Mouse (Mus musculus) heart, embryonic 16.5 days (tissue): Measurements from ENCODE around the gene Gm49405. TPM values are rescaled to one million over a fixed set of nuclear protein-coding genes. Genes with fewer than 3 reads are reported as not detected.

Source experiments
- ATAC-seq: fragments of 200-750 bp; cut with Nextera tagmentation; replicated peaks from 2 replicates; pipeline ENCODE4 v1.8.0; 2017; ENCODE audit warnings: moderate number of reproducible peaks; ENCODE audit not compliant: insufficient read depth, low FRiP score; ENCODE audit errors: extremely low read depth
- H3K27ac ChIP-seq: fragments of 300-500 bp; sonication (generic); 2 replicates; pipeline ENCODE4 v1.5.1; 2014; ENCODE audit warnings: mild to moderate bottlenecking, low read length, control low read depth, moderate library complexity
- H3K27me3 ChIP-seq: fragments of 300-500 bp; sonication (generic); 2 replicates; pipeline ENCODE4 v1.6.1; 2014; ENCODE audit warnings: low read length, mixed read lengths; ENCODE audit not compliant: control insufficient read depth, insufficient read depth
- H3K36me3 ChIP-seq: fragments of 300-500 bp; sonication (generic); 2 replicates; pipeline ENCODE4 v1.6.1; 2014; ENCODE audit not compliant: control insufficient read depth, insufficient read depth
- H3K4me1 ChIP-seq: fragments of 300-500 bp; sonication (generic); 2 replicates; pipeline ENCODE4 v1.6.1; 2014; ENCODE audit warnings: low read length, mixed read lengths; ENCODE audit not compliant: control insufficient read depth, insufficient read depth
- H3K4me2 ChIP-seq: fragments of 300-500 bp; sonication (generic); 2 replicates; pipeline ENCODE4 v1.6.1; 2014; ENCODE audit warnings: low read depth, mild to moderate bottlenecking, control low read depth, low read length
- H3K4me3 ChIP-seq: fragments of 300-500 bp; sonication (generic); 2 replicates; pipeline ENCODE4 v1.5.1; 2014; ENCODE audit warnings: mild to moderate bottlenecking, control low read depth, low read length
- H3K9ac ChIP-seq: fragments of 300-500 bp; sonication (generic); 2 replicates; pipeline ENCODE4 v1.6.1; 2014; ENCODE audit warnings: low read length, control low read depth
- H3K9me3 ChIP-seq: fragments of 300-500 bp; sonication (generic); replicated peaks from 2 replicates; pipeline ENCODE4 v1.6.1; 2016; ENCODE audit warnings: low read length; ENCODE audit not compliant: control insufficient read depth
- WGBS: fragments of 180-500 bp; shearing (Covaris S2); extraction: QIAGEN DNeasy Blood & Tissue Kit; methylation state at CpG from one replicate; pipeline ENCODE4 v1.1.7; 2014; 5-methylcytosine and 5-hydroxymethylcytosine counted together
- polyA plus RNA-seq: library from polyadenylated mRNA; unstranded; fragments of >200 nt; fragmentation: Nextera tagmentation; extraction: Ambion mirVana; gene quantifications from 2 replicates; pipeline ENCODE4 v1.2.1, GENCODE M21; 2015

The Gm49405 gene
- polyA plus RNA-seq, 1 experiment from 2014 or later = 6.2 TPM

- Histone ChIP-seq H3K27ac (no peak within 1 kb of the TSS), H3K4me3 (no peak within 1 kb of the TSS), H3K27me3 (peaks cover 5% of the 10 kb centered on the region; the same call in 1 of the 2 replicates), H3K9me3 (no peaks in the 10 kb centered on the region), H3K4me2 (no peak within 1 kb of the TSS), H3K9ac (no peak within 1 kb of the TSS), H3K36me3 (0 out of 2 replicates have a peak, but pooled peaks cover 4% of the 10 kb centered on the region), H3K4me1 (no peaks in the 10 kb centered on the region)
- ATAC-seq = no peak
- 58% methylated on average over 5 of the region's 5 CpGs for WGBS
These were observed 8.0 kb upstream of the Gm49405 start, which contains the start of gene Tbx10 for GRCm38 (mm10) chr19:3992416-3992815. TSS of gene Tbx10 (plus strand) at chr19:3992752.

- no peak overlapping the region for H3K9ac ChIP-seq
- H3K27me3 ChIP-seq = peaks cover 5% of the 10 kb centered on the region; the same call in 1 of the 2 replicates
- H3K27ac ChIP-seq = no peak overlapping the region
- WGBS = 74% methylated on average over 6 of the region's 6 CpGs
- H3K9me3 ChIP-seq = no peaks in the 10 kb centered on the region
- peaks cover 5% of the 10 kb centered on the region for H3K4me1 ChIP-seq
- no peak for ATAC-seq
- no peak overlapping the region for H3K4me3 ChIP-seq
- no peak overlapping the region for H3K4me2 ChIP-seq
- H3K36me3 ChIP-seq = no peaks in the 10 kb centered on the region
These were observed 5.5 kb upstream of the Gm49405 start for GRCm38 (mm10) chr19:3994932-3995331.

GRCm38 (mm10) chr19:3995505-3995904, 4.9 kb upstream of the Gm49405 start:
- no peak overlapping the region for H3K27ac ChIP-seq

GRCm38 (mm10) chr19:3996106-3996505, 4.3 kb upstream of the Gm49405 start:
- Histone ChIP-seq H3K4me3 (no peak overlapping the region), H3K4me1 (peaks cover 9% of the 10 kb centered on the region), H3K9me3 (no peaks in the 10 kb centered on the region), H3K4me2 (no peak overlapping the region), H3K36me3 (no peaks in the 10 kb centered on the region), H3K9ac (no peak overlapping the region), H3K27me3 (peaks cover 5% of the 10 kb centered on the region; the same call in 1 of the 2 replicates), H3K27ac (no peak overlapping the region)
- ATAC-seq = no peak
- WGBS = 62% methylated on average over 7 of the region's 7 CpGs

More at GRCm38 (mm10) chr19:3995505-3995904, 4.9 kb upstream of the Gm49405 start:
- Histone ChIP-seq H3K4me3 (no peak overlapping the region), H3K9me3 (no peaks in the 10 kb centered on the region), H3K4me2 (no peak overlapping the region), H3K9ac (no peak overlapping the region), H3K4me1 (peaks cover 5% of the 10 kb centered on the region), H3K27me3 (peaks cover 5% of the 10 kb centered on the region; the same call in 1 of the 2 replicates), H3K36me3 (no peaks in the 10 kb centered on the region)
- WGBS = 82% methylated on average over 3 of the region's 3 CpGs
- ATAC-seq = no peak

GRCm38 (mm10) chr19:3996747-3997146, 3.7 kb upstream of the Gm49405 start:
- WGBS = 88% methylated on average over 8 of the region's 8 CpGs
- H3K27ac ChIP-seq = no peak overlapping the region
- H3K9ac ChIP-seq = no peak overlapping the region
- H3K36me3 ChIP-seq = no peaks in the 10 kb centered on the region
- no peak overlapping the region for H3K4me2 ChIP-seq
- no peaks in the 10 kb centered on the region for H3K9me3 ChIP-seq
- H3K4me3 ChIP-seq = no peak overlapping the region
- H3K27me3 ChIP-seq = peaks cover 5% of the 10 kb centered on the region; the same call in 1 of the 2 replicates
- peaks cover 15% of the 10 kb centered on the region for H3K4me1 ChIP-seq
- ATAC-seq = no peak

- H3K9ac ChIP-seq = no peak overlapping the region
These were observed 3.2 kb upstream of the Gm49405 start for GRCm38 (mm10) chr19:3997231-3997630.

GRCm38 (mm10) chr19:3998335-3998734, 2.1 kb upstream of the Gm49405 start:
- Histone ChIP-seq H3K27me3 (no peaks in the 10 kb centered on the region), H3K4me3 (no peak overlapping the region), H3K9ac (no peak overlapping the region), H3K9me3 (no peaks in the 10 kb centered on the region), H3K36me3 (no peaks in the 10 kb centered on the region), H3K4me2 (no peak overlapping the region), H3K27ac (no peak overlapping the region), H3K4me1 (peaks cover 29% of the 10 kb centered on the region)
- ATAC-seq = no peak
- whole genome bisulfite sequencing = 73% methylated on average over 8 of the region's 8 CpGs

More at GRCm38 (mm10) chr19:3997231-3997630, 3.2 kb upstream of the Gm49405 start:
- Histone ChIP-seq H3K4me1 (peaks cover 20% of the 10 kb centered on the region), H3K4me3 (no peak overlapping the region), H3K27me3 (peaks cover 2% of the 10 kb centered on the region; the same call in 1 of the 2 replicates), H3K27ac (no peak overlapping the region), H3K9me3 (no peaks in the 10 kb centered on the region), H3K4me2 (no peak overlapping the region), H3K36me3 (no peaks in the 10 kb centered on the region)
- WGBS = 38% methylated on average over 8 of the region's 8 CpGs
- no peak for ATAC-seq

GRCm38 (mm10) chr19:3999121-3999730, 1.2 kb upstream of the Gm49405 start:
- Histone ChIP-seq H3K9ac (peak overlapping the region; percentile 96), H3K27ac (no peak overlapping the region)

GRCm38 (mm10) chr19:4000949-4001525, 611 bp downstream of the Gm49405 start:
- WGBS = 18% methylated on average over 17 of the region's 17 CpGs
- Histone ChIP-seq H3K36me3 (no peaks in the 10 kb centered on the region), H3K27me3 (no peaks in the 10 kb centered on the region), H3K9ac (peak overlapping the region; percentile 96), H3K9me3 (no peaks in the 10 kb centered on the region), H3K4me3 (peak overlapping the region; percentile 88), H3K4me1 (peaks cover 51% of the 10 kb centered on the region), H3K4me2 (peak overlapping the region; percentile 96), H3K27ac (peak overlapping the region; percentile 99)
- ATAC-seq = no peak

More at GRCm38 (mm10) chr19:3999121-3999730, 1.2 kb upstream of the Gm49405 start:
- Histone ChIP-seq H3K4me3 (peak overlapping the region; percentile 88; the same call in 1 of the 2 replicates), H3K4me2 (peak overlapping the region; percentile 96), H3K27me3 (no peaks in the 10 kb centered on the region), H3K36me3 (no peaks in the 10 kb centered on the region), H3K9me3 (no peaks in the 10 kb centered on the region), H3K4me1 (peaks cover 37% of the 10 kb centered on the region)
- WGBS = 81% methylated on average over 9 of the region's 9 CpGs
- no peak for ATAC-seq
